Mouse (Mus musculus) heart, postnatal 4 days (tissue): ENCODE data around the gene Carnmt1. TPM values are rescaled to one million over a fixed set of nuclear protein-coding genes. Genes with fewer than 3 reads are reported as not detected.

ENCODE experiments used
- DNase-seq: peaks from one replicate; pipeline ENCODE4 v3.0.0; 2021
- total RNA-seq, 2 experiments: library from RNA; stranded (reverse); gene quantifications; 2 replicates each; pipeline ENCODE4 v1.2.3; 2021

Carnmt1 gene
- total RNA-seq, 2 experiments from 2014 or later = 19.0 to 21.6 TPM

GRCm38 (mm10) chr19:18716374-18716773, 45.8 kb downstream of the Carnmt1 start:
- DNase-seq = peak; percentile 80

- no peak for DNase-seq
Observed at GRCm38 (mm10) chr19:18720337-18720736, 49.8 kb downstream of the Carnmt1 start.

- no peak for DNase-seq
Observed at GRCm38 (mm10) chr19:18725186-18725585, 54.6 kb downstream of the Carnmt1 start.

GRCm38 (mm10) chr19:18730255-18730654, 59.7 kb downstream of the Carnmt1 start:
- DNase-seq = no peak

GRCm38 (mm10) chr19:18731077-18731476, 60.5 kb downstream of the Carnmt1 start:
- DNase-seq = no peak

GRCm38 (mm10) chr19:18735901-18736300, 65.3 kb downstream of the Carnmt1 start:
- DNase-seq = no peak

- DNase-seq = no peak
Observed at GRCm38 (mm10) chr19:18739146-18739545, 68.6 kb downstream of the Carnmt1 start.

GRCm38 (mm10) chr19:18743946-18744345, 73.4 kb downstream of the Carnmt1 start:
- no peak for DNase-seq

GRCm38 (mm10) chr19:18746576-18747340, 76.2 kb downstream of the Carnmt1 start:
- no peak for DNase-seq

- no peak for DNase-seq
Observed at GRCm38 (mm10) chr19:18747379-18747778, 76.8 kb downstream of the Carnmt1 start.

GRCm38 (mm10) chr19:18749598-18750339, 79.2 kb downstream of the Carnmt1 start, which contains the start of gene Trpm6:
TSS of gene Trpm6 (plus strand) at chr19:18749983.
- DNase-seq = peak; percentile 17

Other genes starting within 250 kb of the Carnmt1 start
- gene Ostf1, start 38.9 kb upstream of the Carnmt1 start, total RNA-seq = 10 to 100 TPM; 52.2 to 53.5 TPM
- 1 to 10 TPM; 3.3 to 4.1 TPM for gene Nmrk1, start 38.8 kb upstream of the Carnmt1 start, total RNA-seq
- 10 to 100 TPM; 14.4 to 15.7 TPM for gene D030056L22Rik, start 42.4 kb downstream of the Carnmt1 start, total RNA-seq
- under 1 TPM; 0.36 to 0.45 TPM for gene Trpm6, start 79.2 kb downstream of the Carnmt1 start, total RNA-seq